Comparison of ENCODE assay signal across 8 mouse cellular contexts in the genomic region with DNA sequence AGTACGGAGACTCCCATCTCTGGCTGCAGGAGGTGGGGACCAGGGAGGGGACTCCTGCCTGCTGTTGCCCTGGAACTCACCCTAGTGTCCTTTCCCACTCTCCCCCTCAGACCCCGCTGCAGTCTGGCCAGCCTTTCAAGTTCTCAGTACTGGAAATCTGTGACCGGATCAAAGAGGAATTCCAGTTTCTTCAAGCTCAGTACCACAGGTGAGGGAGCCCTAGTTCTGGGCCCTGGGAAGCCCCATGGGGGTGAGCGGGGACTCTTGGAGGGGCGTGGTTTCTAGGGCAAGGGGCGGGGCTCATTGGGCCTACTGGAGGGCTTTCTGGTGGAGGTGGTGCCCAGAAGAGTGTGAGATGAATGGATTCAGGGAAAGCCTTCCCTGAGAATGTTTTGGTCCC. TPM values are rescaled to one million over a fixed set of nuclear protein-coding genes. Genes with fewer than 3 reads are reported as not detected.
A peak's percentile ranks its signal among the peaks of the same experiment; 100 is the strongest.
DNase-seq lines count a peak whose midpoint lies in the region; ATAC-seq and TF ChIP-seq lines count a peak whose summit lies in the region.

No protein-coding gene starts in this region.

- no peak for TF ChIP-seq CTCF in left cerebral cortex, adult 2 months (IDR thresholded peaks at IDR 0.05)

- peak overlapping the region; percentile 80 for H3K4me3 ChIP-seq in left cerebral cortex, adult 2 months
- H3K4me3 ChIP-seq in hindbrain, embryonic 13.5 days: peak overlapping the region; percentile 60
- H3K4me3 ChIP-seq in liver, embryonic 12.5 days: peak overlapping the region; percentile 46
- H3K4me3 ChIP-seq in stomach, embryonic 15.5 days (replicated peaks): peak overlapping the region; percentile 52

- H3K9ac ChIP-seq in hindbrain, embryonic 13.5 days: peak overlapping the region; percentile 81
- H3K9ac ChIP-seq in liver, embryonic 12.5 days: peak overlapping the region; percentile 51; the same call in 1 of the 2 replicates
- peak overlapping the region; percentile 37 for H3K9ac ChIP-seq in stomach, embryonic 15.5 days

- no peak overlapping the region; the same call in 1 of the 2 replicates for H3K27ac ChIP-seq in left cerebral cortex, adult 2 months
- 0 out of 2 replicates have a peak overlapping the region, but pooled peaks have one; percentile 64 for H3K27ac ChIP-seq in hindbrain, embryonic 13.5 days
- H3K27ac ChIP-seq in liver, embryonic 12.5 days: no peak overlapping the region
- no peak overlapping the region for H3K27ac ChIP-seq in stomach, embryonic 15.5 days

- WGBS in hindbrain, embryonic 13.5 days: 3% methylated on average over 6 of the region's 6 CpGs
- 7% methylated on average over 6 of the region's 6 CpGs for WGBS in liver, embryonic 12.5 days (ENCODE audit: insufficient replicate concordance)
- 2% methylated on average over 6 of the region's 6 CpGs for WGBS in stomach, embryonic 15.5 days

- peak overlapping the region; percentile 78 for H3K4me2 ChIP-seq in hindbrain, embryonic 13.5 days
- peak overlapping the region; percentile 74 for H3K4me2 ChIP-seq in liver, embryonic 12.5 days
- peak overlapping the region; percentile 78 for H3K4me2 ChIP-seq in stomach, embryonic 15.5 days

- H3K36me3 ChIP-seq in hindbrain, embryonic 13.5 days: no peaks in the 10 kb centered on the region
- H3K36me3 ChIP-seq in liver, embryonic 12.5 days: no peaks in the 10 kb centered on the region
- peaks cover 5% of the 10 kb centered on the region; the same call in 1 of the 2 replicates for H3K36me3 ChIP-seq in stomach, embryonic 15.5 days

- no peak for ATAC-seq in hindbrain, embryonic 13.5 days (ENCODE audit: low FRiP score)
- no peak for ATAC-seq in liver, embryonic 12.5 days
- ATAC-seq in stomach, embryonic 15.5 days (ENCODE audit: insufficient read depth, low FRiP score, low read depth): no peak

- peaks cover 50% of the 10 kb centered on the region for H3K4me1 ChIP-seq in hindbrain, embryonic 13.5 days (replicated peaks)
- peaks cover 58% of the 10 kb centered on the region for H3K4me1 ChIP-seq in liver, embryonic 12.5 days
- peaks cover 36% of the 10 kb centered on the region for H3K4me1 ChIP-seq in stomach, embryonic 15.5 days

- DNase-seq in left cerebral cortex, adult 2 months (ENCODE audit: extremely low spot score in 1 of 2, low spot score in 2 of 2): no peak
- no peak for DNase-seq in left cerebral cortex, postnatal 10 days (ENCODE audit: extremely low spot score in 1 of 2, low spot score in 2 of 2)
- peak; percentile 80 for DNase-seq in cerebellum, adult 9-10 months
- DNase-seq in left cerebral cortex, adult 11 months (ENCODE audit: low spot score): no peak
- no peak for DNase-seq in Muller cell, postnatal 12 days (ENCODE audit: inconsistent ontology term)

- intact Hi-C loops in left cerebral cortex, adult 2 months (cut with DNase I): loop anchor here (2.0 kb wide), 1 partner anchor 21 kb away; no protein-coding TSS in a partner anchor
- intact Hi-C loops in left cerebral cortex, postnatal 10 days (cut with DNase I): no loop called here

- peaks cover 86% of the 10 kb centered on the region for H3K27me3 ChIP-seq in hindbrain, embryonic 13.5 days
- H3K27me3 ChIP-seq in liver, embryonic 12.5 days (replicated peaks): peaks cover 81% of the 10 kb centered on the region
- H3K27me3 ChIP-seq in stomach, embryonic 15.5 days (replicated peaks): 0 out of 2 replicates have a peak, but pooled peaks cover 2% of the 10 kb centered on the region

- no peaks in the 10 kb centered on the region for H3K9me3 ChIP-seq in hindbrain, embryonic 13.5 days
- no peaks in the 10 kb centered on the region for H3K9me3 ChIP-seq in liver, embryonic 12.5 days (replicated peaks)
- H3K9me3 ChIP-seq in stomach, embryonic 15.5 days: no peaks in the 10 kb centered on the region

RNA-seq across cellular contexts. Expression of a gene that starts 1.3 kb away (rescaled TPM):
- total RNA-seq in left cerebral cortex, adult 2 months (2021): 10 to 100 TPM; 36.2 to 40.7 TPM
- 10 to 100 TPM; 20.9 to 22.4 TPM for total RNA-seq in left cerebral cortex, postnatal 10 days (2021)
- 27.7 and 28.9 TPM in 2 replicates for polyA plus RNA-seq in hindbrain, embryonic 13.5 days (2015; fragmentation: Nextera tagmentation; extraction: Ambion mirVana)
- polyA plus RNA-seq in liver, embryonic 12.5 days (2016; fragmentation: Nextera tagmentation; extraction: Ambion mirVana): 4.8 and 5.1 TPM in 2 replicates
- 28.8 and 35.6 TPM in 2 replicates for polyA plus RNA-seq in stomach, embryonic 15.5 days (2015; fragmentation: Nextera tagmentation; extraction: Ambion mirVana)

RNA-seq across cellular contexts. Expression of a gene that starts 16.4 kb away (rescaled TPM):
- 100 to 1,000 TPM; 637 to 727 TPM for total RNA-seq in left cerebral cortex, adult 2 months (2021)
- 100 to 1,000 TPM; 542 to 558 TPM for total RNA-seq in left cerebral cortex, postnatal 10 days (2021)
- 545 and 558 TPM in 2 replicates for polyA plus RNA-seq in hindbrain, embryonic 13.5 days (2015; fragmentation: Nextera tagmentation; extraction: Ambion mirVana)
- 263 and 270 TPM in 2 replicates for polyA plus RNA-seq in liver, embryonic 12.5 days (2016; fragmentation: Nextera tagmentation; extraction: Ambion mirVana)
- polyA plus RNA-seq in stomach, embryonic 15.5 days (2015; fragmentation: Nextera tagmentation; extraction: Ambion mirVana): 692 and 697 TPM in 2 replicates

RNA-seq across cellular contexts. Expression of a gene that starts 25.2 kb away (rescaled TPM):
- 10 to 100 TPM; 10.3 to 12.9 TPM for total RNA-seq in left cerebral cortex, adult 2 months (2021)
- total RNA-seq in left cerebral cortex, postnatal 10 days (2021): 1 to 10 TPM in 1 of 2 experiments, under 1 TPM in 1; 0.93 to 3.0 TPM
- 3.0 and 4.2 TPM in 2 replicates for polyA plus RNA-seq in hindbrain, embryonic 13.5 days (2015; fragmentation: Nextera tagmentation; extraction: Ambion mirVana)
- 8.1 and 12.1 TPM in 2 replicates for polyA plus RNA-seq in liver, embryonic 12.5 days (2016; fragmentation: Nextera tagmentation; extraction: Ambion mirVana)
- 31.2 and 42.1 TPM in 2 replicates for polyA plus RNA-seq in stomach, embryonic 15.5 days (2015; fragmentation: Nextera tagmentation; extraction: Ambion mirVana)

RNA-seq across cellular contexts. Expression of a gene that starts 30.4 kb away (rescaled TPM):
- 1 to 10 TPM; 2.6 to 2.9 TPM for total RNA-seq in left cerebral cortex, adult 2 months (2021)
- total RNA-seq in left cerebral cortex, postnatal 10 days (2021): 1 to 10 TPM; 1.9 to 2.2 TPM
- polyA plus RNA-seq in hindbrain, embryonic 13.5 days (2015; fragmentation: Nextera tagmentation; extraction: Ambion mirVana): 1.8 and 2.7 TPM in 2 replicates
- 0.46 and 0.78 TPM in 2 replicates for polyA plus RNA-seq in liver, embryonic 12.5 days (2016; fragmentation: Nextera tagmentation; extraction: Ambion mirVana)
- polyA plus RNA-seq in stomach, embryonic 15.5 days (2015; fragmentation: Nextera tagmentation; extraction: Ambion mirVana): 0.55 and 0.71 TPM in 2 replicates

RNA-seq across cellular contexts. Expression of a gene that starts 30.7 kb away (rescaled TPM):
- total RNA-seq in left cerebral cortex, adult 2 months (2021): 100 to 1,000 TPM; 106 to 110 TPM
- 100 to 1,000 TPM; 111 to 118 TPM for total RNA-seq in left cerebral cortex, postnatal 10 days (2021)
- polyA plus RNA-seq in hindbrain, embryonic 13.5 days (2015; fragmentation: Nextera tagmentation; extraction: Ambion mirVana): 79.8 and 82.4 TPM in 2 replicates
- polyA plus RNA-seq in liver, embryonic 12.5 days (2016; fragmentation: Nextera tagmentation; extraction: Ambion mirVana): 27.7 and 28.3 TPM in 2 replicates
- 113 and 134 TPM in 2 replicates for polyA plus RNA-seq in stomach, embryonic 15.5 days (2015; fragmentation: Nextera tagmentation; extraction: Ambion mirVana)
